Mouse (Mus musculus) small intestine, adult 2 months (tissue): Measurements from ENCODE around the gene Camkk2.

Source experiments
- CTCF ChIP-seq: fragments of 200-500 bp; IDR thresholded peaks from 2 replicates; pipeline ENCODE4 v1.5.1; 2012; ENCODE audit warnings: low read depth, mild to moderate bottlenecking, control low read depth, inconsistent platforms, low read length, moderate library complexity, mixed read lengths; ENCODE audit not compliant: insufficient replicate concordance, insufficient read length; ENCODE audit errors: extremely low read depth
- POLR2A ChIP-seq: fragments of 200-500 bp; IDR thresholded peaks from 2 replicates; pipeline ENCODE4 v1.6.1; 2012; ENCODE audit warnings: low read depth, mild to moderate bottlenecking, control low read depth, inconsistent platforms, low read length, moderate library complexity

DNA sequence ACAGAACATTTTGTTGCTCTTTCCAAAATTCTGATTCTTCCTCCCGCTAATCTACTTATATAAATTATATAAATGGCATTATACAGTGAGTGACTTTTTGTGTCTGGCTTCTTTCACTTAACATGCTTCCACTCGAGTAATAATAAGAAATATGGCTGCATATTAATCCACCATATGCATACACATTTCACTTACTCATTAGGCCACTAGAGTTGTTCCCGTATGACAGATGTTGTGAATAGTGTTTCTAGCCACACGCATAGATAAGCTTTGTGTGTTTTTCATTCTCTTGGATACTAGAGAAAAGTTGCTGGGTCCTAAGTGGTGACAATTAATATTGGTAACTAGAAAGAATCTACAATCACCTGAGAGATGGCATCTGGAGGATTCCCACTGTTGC is 23.6 kb downstream of the Camkk2 start:
- TF ChIP-seq POLR2A (no peak), CTCF (no peak)
